Mouse (Mus musculus): Measurements from ENCODE around the gene Urb2. TPM values are rescaled to one million over a fixed set of nuclear protein-coding genes. Genes with fewer than 3 reads are reported as not detected.

The Urb2 gene
- polyA plus RNA-seq, 1 experiment from 2014 or later: 3.8 TPM

- WGBS: 67% methylated on average over 5 of the region's 5 CpGs
- Histone ChIP-seq H3K9me3 (replicated peaks; ENCODE audit: control insufficient read depth, low read length, poor library complexity, severe bottlenecking) (no peaks in the 10 kb centered on the region), H3K36me3 (ENCODE audit: control insufficient read depth, insufficient read depth, low read length) (peaks cover 48% of the 10 kb centered on the region), H3K4me1 (ENCODE audit: control insufficient read depth, insufficient read depth, low read length) (peaks cover 3% of the 10 kb centered on the region; the same call in 1 of the 2 replicates), H3K4me2 (ENCODE audit: low read length) (no peak overlapping the region), H3K9ac (ENCODE audit: low read depth, low read length) (no peak overlapping the region), H3K4me3 (ENCODE audit: low read depth, low read length) (no peak overlapping the region), H3K27ac (ENCODE audit: low read length) (no peak overlapping the region), H3K27me3 (ENCODE audit: control insufficient read depth, insufficient read depth, low read depth, low read length) (no peaks in the 10 kb centered on the region)
- no peak for ATAC-seq
Measured at GRCm38 (mm10) chr8:124033400-124033799, 12.1 kb downstream of the Urb2 start.

GRCm38 (mm10) chr8:124038121-124038520 lies 16.8 kb downstream of the Urb2 start:
- Histone ChIP-seq H3K9me3 (replicated peaks; ENCODE audit: control insufficient read depth, low read length, poor library complexity, severe bottlenecking) (no peaks in the 10 kb centered on the region), H3K4me1 (ENCODE audit: control insufficient read depth, insufficient read depth, low read length) (no peaks in the 10 kb centered on the region), H3K4me2 (ENCODE audit: low read length) (no peak overlapping the region), H3K27ac (ENCODE audit: low read length) (no peak overlapping the region), H3K9ac (ENCODE audit: low read depth, low read length) (no peak overlapping the region), H3K27me3 (ENCODE audit: control insufficient read depth, insufficient read depth, low read depth, low read length) (no peaks in the 10 kb centered on the region), H3K36me3 (ENCODE audit: control insufficient read depth, insufficient read depth, low read length) (peaks cover 26% of the 10 kb centered on the region), H3K4me3 (ENCODE audit: low read depth, low read length) (no peak overlapping the region)
- no peak for ATAC-seq
- 91% methylated on average over 7 of the region's 7 CpGs for WGBS

- H3K4me1 ChIP-seq (ENCODE audit: control insufficient read depth, insufficient read depth, low read length): no peaks in the 10 kb centered on the region
- H3K36me3 ChIP-seq (ENCODE audit: control insufficient read depth, insufficient read depth, low read length): peaks cover 30% of the 10 kb centered on the region
- ATAC-seq: no peak
- no peak overlapping the region for H3K9ac ChIP-seq (ENCODE audit: low read depth, low read length)
- H3K27me3 ChIP-seq (ENCODE audit: control insufficient read depth, insufficient read depth, low read depth, low read length): no peaks in the 10 kb centered on the region
- no peaks in the 10 kb centered on the region for H3K9me3 ChIP-seq (replicated peaks; ENCODE audit: control insufficient read depth, low read length, poor library complexity, severe bottlenecking)
- H3K4me3 ChIP-seq (ENCODE audit: low read depth, low read length): no peak overlapping the region
- 98% methylated on average over 4 of the region's 4 CpGs for WGBS
- H3K4me2 ChIP-seq (ENCODE audit: low read length): no peak overlapping the region
- H3K27ac ChIP-seq (ENCODE audit: low read length): no peak overlapping the region
Measured at GRCm38 (mm10) chr8:124039351-124039750, 18.0 kb downstream of the Urb2 start.

GRCm38 (mm10) chr8:124042201-124042600 lies 20.9 kb downstream of the Urb2 start:
- Histone ChIP-seq H3K4me3 (ENCODE audit: low read depth, low read length) (no peak overlapping the region), H3K27ac (ENCODE audit: low read length) (no peak overlapping the region), H3K4me1 (ENCODE audit: control insufficient read depth, insufficient read depth, low read length) (no peaks in the 10 kb centered on the region), H3K9ac (ENCODE audit: low read depth, low read length) (no peak overlapping the region), H3K4me2 (ENCODE audit: low read length) (no peak overlapping the region), H3K9me3 (replicated peaks; ENCODE audit: control insufficient read depth, low read length, poor library complexity, severe bottlenecking) (no peaks in the 10 kb centered on the region), H3K36me3 (ENCODE audit: control insufficient read depth, insufficient read depth, low read length) (peaks cover 26% of the 10 kb centered on the region), H3K27me3 (ENCODE audit: control insufficient read depth, insufficient read depth, low read depth, low read length) (no peaks in the 10 kb centered on the region)
- WGBS: 88% methylated on average over 1 of the region's 1 CpGs
- no peak for ATAC-seq

- Histone ChIP-seq H3K4me1 (ENCODE audit: control insufficient read depth, insufficient read depth, low read length) (no peaks in the 10 kb centered on the region), H3K27me3 (ENCODE audit: control insufficient read depth, insufficient read depth, low read depth, low read length) (no peaks in the 10 kb centered on the region), H3K4me2 (ENCODE audit: low read length) (no peak overlapping the region), H3K9ac (ENCODE audit: low read depth, low read length) (no peak overlapping the region), H3K4me3 (ENCODE audit: low read depth, low read length) (no peak overlapping the region), H3K9me3 (replicated peaks; ENCODE audit: control insufficient read depth, low read length, poor library complexity, severe bottlenecking) (no peaks in the 10 kb centered on the region), H3K36me3 (ENCODE audit: control insufficient read depth, insufficient read depth, low read length) (peaks cover 21% of the 10 kb centered on the region), H3K27ac (ENCODE audit: low read length) (no peak overlapping the region)
- WGBS: 98% methylated on average over 5 of the region's 5 CpGs
- no peak for ATAC-seq
Measured at GRCm38 (mm10) chr8:124044421-124044820, 23.1 kb downstream of the Urb2 start.

- H3K27me3 ChIP-seq (ENCODE audit: control insufficient read depth, insufficient read depth, low read depth, low read length): no peaks in the 10 kb centered on the region
- no peak overlapping the region for H3K9ac ChIP-seq (ENCODE audit: low read depth, low read length)
- H3K4me3 ChIP-seq (ENCODE audit: low read depth, low read length): no peak overlapping the region
- 97% methylated on average over 12 of the region's 12 CpGs for WGBS
- no peak overlapping the region for H3K27ac ChIP-seq (ENCODE audit: low read length)
- no peaks in the 10 kb centered on the region for H3K9me3 ChIP-seq (replicated peaks; ENCODE audit: control insufficient read depth, low read length, poor library complexity, severe bottlenecking)
- ATAC-seq: no peak
- peaks cover 21% of the 10 kb centered on the region for H3K36me3 ChIP-seq (ENCODE audit: control insufficient read depth, insufficient read depth, low read length)
- no peak overlapping the region for H3K4me2 ChIP-seq (ENCODE audit: low read length)
- no peaks in the 10 kb centered on the region for H3K4me1 ChIP-seq (ENCODE audit: control insufficient read depth, insufficient read depth, low read length)
Measured at GRCm38 (mm10) chr8:124044931-124045330, 23.6 kb downstream of the Urb2 start.

- no peak overlapping the region for H3K4me3 ChIP-seq (ENCODE audit: low read depth, low read length)
- H3K36me3 ChIP-seq (ENCODE audit: control insufficient read depth, insufficient read depth, low read length): peaks cover 21% of the 10 kb centered on the region
- no peak overlapping the region for H3K27ac ChIP-seq (ENCODE audit: low read length)
- no peaks in the 10 kb centered on the region for H3K9me3 ChIP-seq (replicated peaks; ENCODE audit: control insufficient read depth, low read length, poor library complexity, severe bottlenecking)
- no peak overlapping the region for H3K9ac ChIP-seq (ENCODE audit: low read depth, low read length)
- ATAC-seq: no peak
- no peak overlapping the region for H3K4me2 ChIP-seq (ENCODE audit: low read length)
- H3K27me3 ChIP-seq (ENCODE audit: control insufficient read depth, insufficient read depth, low read depth, low read length): no peaks in the 10 kb centered on the region
- 87% methylated on average over 8 of the region's 8 CpGs for WGBS
- H3K4me1 ChIP-seq (ENCODE audit: control insufficient read depth, insufficient read depth, low read length): no peaks in the 10 kb centered on the region
Measured at GRCm38 (mm10) chr8:124045856-124046255, 24.5 kb downstream of the Urb2 start.

GRCm38 (mm10) chr8:124052110-124052509 lies 30.8 kb downstream of the Urb2 start:
- no peaks in the 10 kb centered on the region for H3K27me3 ChIP-seq (ENCODE audit: control insufficient read depth, insufficient read depth, low read depth, low read length)
- H3K9ac ChIP-seq (ENCODE audit: low read depth, low read length): no peak overlapping the region
- no peaks in the 10 kb centered on the region for H3K9me3 ChIP-seq (replicated peaks; ENCODE audit: control insufficient read depth, low read length, poor library complexity, severe bottlenecking)
- H3K4me1 ChIP-seq (ENCODE audit: control insufficient read depth, insufficient read depth, low read length): no peaks in the 10 kb centered on the region
- ATAC-seq: 0 out of 2 replicates have a peak, but pooled peaks have one; percentile 42
- 18% methylated on average over 3 of the region's 3 CpGs for WGBS
- peaks cover 7% of the 10 kb centered on the region for H3K36me3 ChIP-seq (ENCODE audit: control insufficient read depth, insufficient read depth, low read length)
- H3K4me3 ChIP-seq (ENCODE audit: low read depth, low read length): no peak overlapping the region
- no peak overlapping the region for H3K27ac ChIP-seq (ENCODE audit: low read length)
- H3K4me2 ChIP-seq (ENCODE audit: low read length): no peak overlapping the region

- no peak overlapping the region for H3K9ac ChIP-seq (ENCODE audit: low read depth, low read length)
- H3K27me3 ChIP-seq (ENCODE audit: control insufficient read depth, insufficient read depth, low read depth, low read length): no peaks in the 10 kb centered on the region
- H3K36me3 ChIP-seq (ENCODE audit: control insufficient read depth, insufficient read depth, low read length): peaks cover 5% of the 10 kb centered on the region; the same call in 1 of the 2 replicates
- WGBS: 70% methylated on average over 4 of the region's 4 CpGs
- H3K4me3 ChIP-seq (ENCODE audit: low read depth, low read length): no peak overlapping the region
- no peaks in the 10 kb centered on the region for H3K9me3 ChIP-seq (replicated peaks; ENCODE audit: control insufficient read depth, low read length, poor library complexity, severe bottlenecking)
- no peaks in the 10 kb centered on the region for H3K4me1 ChIP-seq (ENCODE audit: control insufficient read depth, insufficient read depth, low read length)
- no peak overlapping the region for H3K4me2 ChIP-seq (ENCODE audit: low read length)
- no peak overlapping the region for H3K27ac ChIP-seq (ENCODE audit: low read length)
- ATAC-seq: no peak
Measured at GRCm38 (mm10) chr8:124052568-124052967, 31.3 kb downstream of the Urb2 start.
